Mouse (Mus musculus) embryonic facial prominence, embryonic 14.5 days (tissue): Measurements from ENCODE around the gene Tmem26. TPM values are rescaled to one million over a fixed set of nuclear protein-coding genes. Genes with fewer than 3 reads are reported as not detected.
A peak's percentile ranks its signal among the peaks of the same experiment; 100 is the strongest.

Source experiments
- ATAC-seq: fragments of 200-750 bp; cut with Nextera tagmentation; 2 replicates; pipeline ENCODE4 v1.8.0; 2017; ENCODE audit warnings: low read depth, moderate number of reproducible peaks, moderate TSS enrichment
- DNase-seq: peaks from one replicate; pipeline ENCODE4 v3.0.0-alpha.2; 2015; ENCODE audit warnings: low spot score
- H3K27ac ChIP-seq: fragments of 300-500 bp; sonication (generic); replicated peaks from 2 replicates; pipeline ENCODE4 v1.5.1; 2014; ENCODE audit warnings: low read depth, mild to moderate bottlenecking, low read length, moderate library complexity
- H3K27me3 ChIP-seq: fragments of 300-500 bp; sonication (generic); replicated peaks from 2 replicates; pipeline ENCODE4 v1.6.1; 2014; ENCODE audit warnings: low read length; ENCODE audit not compliant: control insufficient read depth, insufficient read depth
- H3K36me3 ChIP-seq: fragments of 300-500 bp; sonication (generic); 2 replicates; pipeline ENCODE4 v1.6.1; 2014; ENCODE audit warnings: low read length, mixed read lengths; ENCODE audit not compliant: control insufficient read depth, insufficient read depth
- H3K4me1 ChIP-seq: fragments of 300-500 bp; sonication (generic); 2 replicates; pipeline ENCODE4 v1.6.1; 2014; ENCODE audit warnings: antibody characterized with exemption, low read length; ENCODE audit not compliant: control insufficient read depth, insufficient read depth
- H3K4me2 ChIP-seq: fragments of 300-500 bp; sonication (generic); 2 replicates; pipeline ENCODE4 v1.6.1; 2014; ENCODE audit warnings: low read depth, mild to moderate bottlenecking, low read length, moderate library complexity, mixed read lengths
- H3K4me3 ChIP-seq: fragments of 300-500 bp; sonication (generic); 2 replicates; pipeline ENCODE4 v1.5.1; 2014; ENCODE audit warnings: low read depth, mild to moderate bottlenecking, low read length
- H3K9ac ChIP-seq: fragments of 300-500 bp; sonication (generic); 2 replicates; pipeline ENCODE4 v1.6.1; 2014; ENCODE audit warnings: low read depth, mild to moderate bottlenecking, low read length, moderate library complexity, mixed read lengths
- H3K9me3 ChIP-seq: fragments of 300-500 bp; sonication (generic); 2 replicates; pipeline ENCODE4 v1.6.1; 2016; ENCODE audit warnings: low read length; ENCODE audit not compliant: control insufficient read depth
- WGBS: fragments of 180-500 bp; shearing (Covaris S2); extraction: QIAGEN DNeasy Blood & Tissue Kit; methylation state at CpG from one replicate; pipeline ENCODE4 v1.1.7; 2014; 5-methylcytosine and 5-hydroxymethylcytosine counted together
- polyA plus RNA-seq: library from polyadenylated mRNA; unstranded; fragments of >200 nt; fragmentation: Nextera tagmentation; extraction: Ambion mirVana; gene quantifications from 2 replicates; pipeline ENCODE4 v1.2.1, GENCODE M21; 2014

Tmem26 gene
- polyA plus RNA-seq, 1 experiment from 2014 or later, result 31.9 TPM

DNA sequence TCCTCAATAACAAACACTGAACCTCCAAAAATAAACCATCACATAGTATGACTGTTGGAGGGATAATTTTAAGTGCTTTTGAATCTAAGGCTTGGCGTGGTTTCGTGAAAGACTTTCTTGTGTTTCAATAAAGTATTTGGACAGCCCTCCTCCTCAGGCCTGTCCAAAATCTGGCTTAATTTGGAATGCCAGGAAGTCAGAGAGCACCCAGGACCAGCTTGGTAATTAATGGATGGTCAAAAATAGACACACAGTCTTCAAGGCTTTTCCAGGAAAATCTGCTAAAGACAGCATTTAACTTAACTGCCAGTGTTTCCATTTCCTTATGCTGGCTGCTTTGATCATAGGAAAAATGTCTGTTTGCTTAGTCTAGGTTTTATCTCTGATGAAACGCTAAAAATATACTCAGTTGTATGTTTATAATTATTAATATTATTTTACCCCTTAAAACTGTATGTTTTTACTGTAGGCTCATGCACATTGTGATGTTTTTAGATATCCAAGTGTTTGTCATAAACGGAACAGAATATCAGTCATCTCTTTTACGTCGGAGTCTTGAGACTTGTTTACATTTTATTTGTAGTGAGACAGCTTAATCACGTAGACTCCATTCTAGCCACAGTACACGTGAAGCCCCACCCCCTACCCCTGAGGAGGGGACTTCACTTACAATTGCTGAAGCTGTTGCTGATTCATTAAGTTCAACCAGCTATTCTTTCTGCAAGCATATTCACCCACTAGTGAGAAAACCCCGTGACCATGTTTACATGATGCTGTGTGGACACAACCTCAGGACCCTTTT is 57.8 kb downstream of the Tmem26 start:
- H3K9ac ChIP-seq, result no peak overlapping the region
- no peaks in the 10 kb centered on the region for H3K27me3 ChIP-seq
- no peaks in the 10 kb centered on the region for H3K9me3 ChIP-seq
- WGBS, result 57% methylated on average over 9 of the region's 9 CpGs
- H3K4me3 ChIP-seq, result no peak overlapping the region
- no peak overlapping the region; the same call in 1 of the 2 replicates for H3K27ac ChIP-seq
- H3K4me2 ChIP-seq, result no peak overlapping the region
- H3K36me3 ChIP-seq, result peaks cover 22% of the 10 kb centered on the region; the same call in 1 of the 2 replicates
- H3K4me1 ChIP-seq, result peaks cover 3% of the 10 kb centered on the region
- ATAC-seq (no peak), DNase-seq (peak; percentile 12)

DNA sequence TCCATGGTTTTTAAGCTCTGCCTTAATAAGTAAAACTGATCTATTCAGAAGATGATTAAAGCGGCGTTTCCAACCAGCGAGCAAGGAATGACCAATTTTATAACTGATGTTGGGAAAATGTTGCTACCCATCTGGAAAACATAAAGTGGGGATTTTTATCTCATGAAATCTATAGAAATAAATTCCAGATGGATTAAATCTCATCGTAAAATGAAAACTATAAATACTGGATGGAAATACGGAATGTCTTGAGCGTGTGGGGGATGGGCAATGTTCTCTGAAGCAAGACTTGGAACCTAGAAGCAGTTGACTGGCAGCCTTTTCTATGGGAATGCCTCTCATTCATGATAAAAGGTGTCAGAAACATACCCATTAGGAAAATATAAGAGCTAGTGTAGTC is 59.3 kb downstream of the Tmem26 start:
- WGBS, result 43% methylated on average over 6 of the region's 6 CpGs
- peaks cover 19% of the 10 kb centered on the region; the same call in 1 of the 2 replicates for H3K36me3 ChIP-seq
- H3K27ac ChIP-seq, result 0 out of 2 replicates have a peak overlapping the region, but pooled peaks have one; percentile 12

DNA sequence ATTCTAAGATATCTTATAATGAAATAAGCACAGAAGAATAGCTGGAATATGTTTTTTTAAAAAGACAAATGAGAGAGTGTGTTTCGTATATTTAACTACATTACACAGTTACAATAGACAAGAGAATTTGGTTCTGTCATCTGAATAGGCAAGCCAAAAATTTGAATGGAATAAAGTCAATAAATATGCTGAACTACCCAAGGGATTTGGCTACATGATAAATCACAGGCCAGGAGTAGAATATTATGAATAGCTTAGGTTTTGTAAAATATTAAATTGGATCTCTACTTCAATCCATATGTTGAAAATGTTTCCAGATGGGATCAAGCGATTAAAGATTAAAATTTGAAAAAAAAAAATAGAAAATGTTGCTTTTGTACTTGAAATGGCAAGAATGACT is 60.4 kb downstream of the Tmem26 start:
- no peaks in the 10 kb centered on the region for H3K27me3 ChIP-seq
- no peak for ATAC-seq
- peaks cover 3% of the 10 kb centered on the region for H3K4me1 ChIP-seq
- H3K9ac ChIP-seq, result no peak overlapping the region
- H3K4me3 ChIP-seq, result no peak overlapping the region
- H3K27ac ChIP-seq, result peak overlapping the region; percentile 71; the same call in 1 of the 2 replicates
- 48% methylated on average over 2 of the region's 2 CpGs for WGBS
- H3K4me2 ChIP-seq, result no peak overlapping the region
- no peaks in the 10 kb centered on the region for H3K9me3 ChIP-seq
- peaks cover 8% of the 10 kb centered on the region; the same call in 1 of the 2 replicates for H3K36me3 ChIP-seq
- peak; percentile 72 for DNase-seq

More for the DNA sequence above, 59.3 kb downstream of the Tmem26 start:
- ATAC-seq, result no peak
- H3K4me3 ChIP-seq, result no peak overlapping the region
- DNase-seq, result peak; percentile 74
- no peak overlapping the region for H3K9ac ChIP-seq
- no peaks in the 10 kb centered on the region for H3K9me3 ChIP-seq
- no peak overlapping the region for H3K4me2 ChIP-seq
- H3K27me3 ChIP-seq, result no peaks in the 10 kb centered on the region
- peaks cover 3% of the 10 kb centered on the region for H3K4me1 ChIP-seq

DNA sequence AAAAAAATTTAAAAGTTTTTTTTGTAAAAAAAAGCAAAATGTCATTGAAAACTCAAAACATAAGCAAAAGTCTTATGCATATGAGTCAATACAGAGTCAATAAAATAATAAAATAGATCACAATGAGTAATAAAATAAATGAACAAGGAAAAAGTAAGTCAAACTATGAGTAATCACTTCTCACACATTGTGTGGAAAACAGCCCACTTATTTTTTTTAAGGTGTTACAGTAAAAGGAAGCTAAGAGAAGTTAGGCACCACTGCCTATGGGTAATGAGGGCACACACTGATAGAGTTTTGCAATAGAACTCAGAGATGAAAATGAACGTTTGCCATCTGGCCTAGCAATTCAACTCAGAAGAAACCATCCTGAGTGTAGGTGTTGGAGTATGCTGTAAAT is 61.0 kb downstream of the Tmem26 start:
- peaks cover 3% of the 10 kb centered on the region for H3K4me1 ChIP-seq
- H3K9ac ChIP-seq, result no peak overlapping the region
- H3K9me3 ChIP-seq, result no peaks in the 10 kb centered on the region
- WGBS, result 78% methylated on average over 1 of the region's 1 CpGs
- ATAC-seq (no peak), DNase-seq (no peak)
- 0 out of 2 replicates have a peak, but pooled peaks cover 3% of the 10 kb centered on the region for H3K36me3 ChIP-seq
- no peak overlapping the region for H3K4me2 ChIP-seq
- H3K27ac ChIP-seq, result no peak overlapping the region
- no peaks in the 10 kb centered on the region for H3K27me3 ChIP-seq
- H3K4me3 ChIP-seq, result no peak overlapping the region

DNA sequence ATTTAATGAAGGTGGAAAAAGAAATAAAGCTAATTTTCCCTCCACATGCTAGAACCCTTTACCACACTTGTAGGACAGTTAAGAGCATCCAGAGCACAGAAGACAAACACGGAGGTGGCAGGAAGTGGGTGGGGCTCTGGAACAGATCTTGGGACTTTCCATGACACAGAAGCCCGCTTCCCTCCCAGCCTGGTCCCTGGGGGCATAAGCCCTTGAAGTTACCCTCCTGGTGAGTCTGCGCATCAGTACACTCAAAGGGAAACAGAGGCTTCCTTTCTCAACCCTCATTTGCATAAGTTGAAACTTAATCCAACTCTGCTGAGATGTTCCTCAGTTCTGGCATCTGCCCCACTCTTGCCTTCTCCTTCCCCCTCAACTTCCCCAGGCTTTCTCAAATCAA is 72.0 kb downstream of the Tmem26 start:
- Histone ChIP-seq H3K9ac (no peak overlapping the region), H3K4me3 (0 out of 2 replicates have a peak overlapping the region, but pooled peaks have one; percentile 2), H3K4me1 (peaks cover 13% of the 10 kb centered on the region), H3K9me3 (no peaks in the 10 kb centered on the region), H3K4me2 (peak overlapping the region; percentile 35), H3K36me3 (no peaks in the 10 kb centered on the region), H3K27me3 (no peaks in the 10 kb centered on the region), H3K27ac (peak overlapping the region; percentile 61; the same call in 1 of the 2 replicates)
- peak; percentile 55 for ATAC-seq
- DNase-seq, result peak; percentile 88
- WGBS, result 4% methylated on average over 3 of the region's 3 CpGs

DNA sequence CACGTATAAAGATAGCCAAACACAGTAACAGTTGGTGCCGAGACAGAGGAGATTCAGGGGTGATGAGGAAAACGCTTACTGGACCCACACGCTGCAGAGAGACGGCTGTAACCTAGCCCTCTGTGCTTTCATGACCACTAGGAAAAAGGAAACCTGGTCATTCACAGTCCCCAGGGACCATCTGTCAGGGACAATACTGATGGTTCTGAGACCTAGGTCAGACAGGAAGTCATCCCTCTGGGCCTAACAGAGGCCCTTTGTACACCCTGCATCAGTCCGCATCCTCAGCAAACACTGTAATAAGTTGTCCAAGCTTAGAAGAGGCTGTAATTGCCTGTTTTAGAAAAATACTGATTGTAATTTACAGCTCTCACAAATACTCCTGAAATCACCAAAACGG is 76.4 kb downstream of the Tmem26 start:
- H3K9me3 ChIP-seq, result no peaks in the 10 kb centered on the region
- H3K9ac ChIP-seq, result no peak overlapping the region
- no peak for ATAC-seq
- WGBS, result 44% methylated on average over 7 of the region's 7 CpGs
- DNase-seq, result no peak
- no peaks in the 10 kb centered on the region for H3K27me3 ChIP-seq
- H3K4me1 ChIP-seq, result peaks cover 13% of the 10 kb centered on the region
- no peak overlapping the region for H3K4me3 ChIP-seq
- no peak overlapping the region for H3K27ac ChIP-seq
- no peaks in the 10 kb centered on the region for H3K36me3 ChIP-seq
- no peak overlapping the region for H3K4me2 ChIP-seq

DNA sequence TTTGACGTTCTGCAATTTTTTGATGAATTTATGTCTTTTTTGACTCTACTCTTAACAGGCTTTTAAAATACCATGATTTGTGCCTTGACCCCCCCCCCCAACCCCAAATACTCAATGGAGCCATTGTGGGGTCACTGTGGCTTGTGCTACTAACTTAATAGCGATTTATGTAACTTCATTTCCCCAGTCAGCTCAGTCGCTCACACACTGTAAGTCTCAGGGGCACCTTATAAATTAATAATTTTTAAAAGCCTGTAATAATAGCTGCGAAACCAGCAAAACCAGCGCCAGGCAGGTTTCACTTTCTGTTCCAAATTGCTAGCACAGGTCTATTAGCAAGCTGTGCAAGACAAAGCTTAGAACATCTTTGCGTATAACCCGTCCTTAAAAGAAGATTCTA is 76.9 kb downstream of the Tmem26 start:
- DNase-seq (no peak), ATAC-seq (no peak)
- no peaks in the 10 kb centered on the region for H3K9me3 ChIP-seq
- H3K9ac ChIP-seq, result no peak overlapping the region
- H3K36me3 ChIP-seq, result no peaks in the 10 kb centered on the region
- H3K27me3 ChIP-seq, result no peaks in the 10 kb centered on the region
- WGBS, result 70% methylated on average over 7 of the region's 7 CpGs
- no peak overlapping the region for H3K4me2 ChIP-seq
- H3K27ac ChIP-seq, result no peak overlapping the region
- H3K4me1 ChIP-seq, result peaks cover 11% of the 10 kb centered on the region
- H3K4me3 ChIP-seq, result no peak overlapping the region

DNA sequence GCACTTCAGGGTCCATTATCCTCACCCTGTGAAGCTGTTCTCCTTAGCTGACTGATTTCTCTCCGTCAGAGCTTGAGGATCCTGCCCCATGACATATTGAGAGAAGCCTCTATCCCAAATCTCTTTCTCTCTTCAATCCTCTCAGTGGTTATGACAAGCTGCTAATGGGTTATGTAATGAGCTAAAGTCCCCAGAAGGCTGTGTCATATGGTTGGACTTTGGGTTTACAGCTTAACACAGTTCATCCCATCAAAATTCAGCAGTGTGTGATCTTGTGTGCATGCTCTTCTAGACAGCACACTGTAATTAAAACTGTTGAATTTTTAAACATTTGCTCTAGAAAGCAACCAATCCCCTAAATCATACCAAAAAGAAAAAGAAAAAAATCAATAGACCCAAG is 82.9 kb downstream of the Tmem26 start:
- 0 out of 2 replicates have a peak, but pooled peaks cover 5% of the 10 kb centered on the region for H3K9me3 ChIP-seq
- H3K4me1 ChIP-seq, result 0 out of 2 replicates have a peak, but pooled peaks cover 4% of the 10 kb centered on the region
- H3K4me2 ChIP-seq, result no peak overlapping the region
- H3K27ac ChIP-seq, result no peak overlapping the region
- no peaks in the 10 kb centered on the region for H3K27me3 ChIP-seq
- WGBS, result 76% methylated on average over 1 of the region's 1 CpGs
- H3K36me3 ChIP-seq, result no peaks in the 10 kb centered on the region
- ATAC-seq, result no peak
- no peak for DNase-seq
- H3K4me3 ChIP-seq, result no peak overlapping the region
- H3K9ac ChIP-seq, result no peak overlapping the region
